Mouse (Mus musculus) layer of hippocampus, adult 8-10 months (tissue): ENCODE data around the gene Zic3. TPM values are rescaled to one million over a fixed set of nuclear protein-coding genes. Genes with fewer than 3 reads are reported as not detected.

ENCODE experiments used
- DNase-seq, 2 experiments: peaks; one replicate each; pipeline ENCODE4 v3.0.0; 2022; ENCODE audit warnings: low spot score in 2 of 2
- total RNA-seq, 4 experiments: library from RNA; stranded (reverse); gene quantifications; 2 replicates each; pipeline ENCODE4 v1.2.4; 2022

The Zic3 gene
- total RNA-seq: 1 to 10 TPM; 1.5 to 2.0 (median 1.7) TPM

- DNase-seq: no peak
Observed at GRCm38 (mm10) chrX:58022400-58022799, at the start of gene Zic3. TSS of gene Zic3 (plus strand) at chrX:58022700.

GRCm38 (mm10) chrX:57982351-57982750, 40.1 kb upstream of the Zic3 start:
- no peak for DNase-seq

GRCm38 (mm10) chrX:57987455-57988109, 34.9 kb upstream of the Zic3 start:
- DNase-seq: no peak

- no peak for DNase-seq
Observed at GRCm38 (mm10) chrX:58013391-58013790, 9.1 kb upstream of the Zic3 start.

- DNase-seq: no peak
Observed at GRCm38 (mm10) chrX:58014093-58014492, 8.4 kb upstream of the Zic3 start.

- DNase-seq: no peak
Observed at GRCm38 (mm10) chrX:58014761-58015160, 7.7 kb upstream of the Zic3 start.

GRCm38 (mm10) chrX:58015336-58015945, 7.1 kb upstream of the Zic3 start:
- no peak for DNase-seq

- DNase-seq: no peak
Observed at GRCm38 (mm10) chrX:58018720-58019119, 3.8 kb upstream of the Zic3 start.

GRCm38 (mm10) chrX:58019257-58019953, 3.1 kb upstream of the Zic3 start:
- no peak for DNase-seq

- no peak for DNase-seq
Observed at GRCm38 (mm10) chrX:58027631-58028030, 5.1 kb downstream of the Zic3 start.

GRCm38 (mm10) chrX:58028082-58028481, 5.6 kb downstream of the Zic3 start:
- no peak for DNase-seq

GRCm38 (mm10) chrX:58028858-58029257, 6.4 kb downstream of the Zic3 start:
- no peak for DNase-seq

GRCm38 (mm10) chrX:58030100-58030834, 7.8 kb downstream of the Zic3 start:
- peak in 1 of 2 experiments; percentile 12 for DNase-seq

GRCm38 (mm10) chrX:58030835-58031670, 8.6 kb downstream of the Zic3 start:
- no peak for DNase-seq

- DNase-seq: no peak
Observed at GRCm38 (mm10) chrX:58031671-58032605, 9.4 kb downstream of the Zic3 start.

GRCm38 (mm10) chrX:58032622-58033021, 10.1 kb downstream of the Zic3 start:
- no peak for DNase-seq

- no peak for DNase-seq
Observed at GRCm38 (mm10) chrX:58033521-58033920, 11.0 kb downstream of the Zic3 start.

- DNase-seq: no peak
Observed at GRCm38 (mm10) chrX:58038061-58039007, 15.8 kb downstream of the Zic3 start.

- no peak for DNase-seq
Observed at GRCm38 (mm10) chrX:58039703-58040102, 17.2 kb downstream of the Zic3 start.
